ENCODE assay signal across 28 mouse cellular contexts in the genomic region with DNA sequence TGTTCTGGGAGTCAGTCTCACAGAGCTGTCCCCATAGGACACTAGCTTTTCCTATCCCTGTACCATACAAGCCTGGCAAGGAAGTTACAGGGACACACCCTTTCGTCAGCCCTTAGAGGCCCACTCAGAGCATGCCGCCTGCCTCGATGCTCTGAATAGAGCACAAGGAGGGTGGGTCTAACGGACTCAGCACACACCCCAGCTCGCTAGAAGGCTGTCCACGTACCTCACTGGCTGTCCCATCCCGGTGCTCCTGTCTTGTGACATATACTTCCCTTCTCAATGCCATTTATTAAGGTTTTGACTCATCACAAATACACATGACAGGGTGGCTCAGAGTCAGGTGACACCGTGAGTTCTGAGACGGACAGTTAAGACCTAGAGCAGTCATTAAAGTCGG. TPM values are rescaled to one million over a fixed set of nuclear protein-coding genes. Genes with fewer than 3 reads are reported as not detected.
"Had no signal": no experiment of that assay in that cellular context is flagged by ENCODE, and none has a peak within 500 bp of the region (broad histone marks: within the 10 kb centered on the region; RNA-seq: fewer than 3 reads in every experiment).

No protein-coding gene starts in this region.

- H3K4me1 ChIP-seq: lung, embryonic 15.5 days had no signal

- DNase-seq: liver, postnatal 0 days; lung, adult 2 months; lung, postnatal 14 days; lung, postnatal 36 days; midbrain, embryonic 14.5 days; retina, postnatal 1 day; right cerebral cortex, adult 18-20 months; right cerebral cortex, postnatal 25 days; right cerebral cortex, postnatal 4 days; spleen, adult 18-20 months; thymus, adult 18-20 months; thymus, postnatal 14 days; thymus, postnatal 36 days had no signal

- H3K9ac ChIP-seq: liver, postnatal 0 days; lung, embryonic 15.5 days; midbrain, embryonic 12.5 days; neural tube, embryonic 13.5 days; neural tube, embryonic 15.5 days had no signal

- H3K4me2 ChIP-seq: lung, embryonic 15.5 days; midbrain, embryonic 12.5 days; neural tube, embryonic 13.5 days; neural tube, embryonic 15.5 days had no signal

- ATAC-seq: liver, postnatal 0 days; lung, postnatal 0 days; midbrain, embryonic 16.5 days had no signal

- H3K9me3 ChIP-seq: lung, embryonic 15.5 days; midbrain, embryonic 10.5 days; midbrain, embryonic 12.5 days; neural tube, embryonic 13.5 days; neural tube, embryonic 15.5 days had no signal

- H3K27me3 ChIP-seq: lung, embryonic 15.5 days; neural tube, embryonic 13.5 days; neural tube, embryonic 15.5 days had no signal

- H3K4me3 ChIP-seq: lung, embryonic 15.5 days; midbrain, embryonic 10.5 days; midbrain, embryonic 12.5 days; myocyte; neural tube, embryonic 13.5 days; neural tube, embryonic 15.5 days had no signal

- H3K27ac ChIP-seq: lung, embryonic 15.5 days; midbrain, embryonic 10.5 days; midbrain, embryonic 12.5 days; neural tube, embryonic 13.5 days; neural tube, embryonic 15.5 days had no signal

RNA-seq across cellular contexts. Expression of a gene that starts 32.5 kb away (rescaled TPM):
- total RNA-seq: megakaryocyte, adult 5-6 weeks; megakaryocyte-erythroid progenitor cell, adult 5-6 weeks had no signal
- polyA plus RNA-seq: liver, postnatal 0 days; lung, adult 2 months; lung, embryonic 15.5 days; lung, postnatal 0 days; midbrain, embryonic 10.5 days; midbrain, embryonic 12.5 days; midbrain, embryonic 14.5 days; midbrain, embryonic 16.5 days; myocyte; neural tube, embryonic 11.5 days; neural tube, embryonic 13.5 days; neural tube, embryonic 15.5 days; small intestine, adult 2 months; stomach, embryonic 14.5 days; stomach, embryonic 16.5 days; thymus, postnatal 0 days had no signal

RNA-seq across cellular contexts. Expression of a gene that starts 33.1 kb away (rescaled TPM):
- total RNA-seq: megakaryocyte, adult 5-6 weeks; megakaryocyte-erythroid progenitor cell, adult 5-6 weeks had no signal
- polyA plus RNA-seq: liver, postnatal 0 days; lung, adult 2 months; lung, embryonic 15.5 days; lung, postnatal 0 days; midbrain, embryonic 10.5 days; midbrain, embryonic 12.5 days; midbrain, embryonic 14.5 days; midbrain, embryonic 16.5 days; myocyte; neural tube, embryonic 11.5 days; neural tube, embryonic 13.5 days; neural tube, embryonic 15.5 days; small intestine, adult 2 months; stomach, embryonic 14.5 days; stomach, embryonic 16.5 days; thymus, postnatal 0 days had no signal

RNA-seq across cellular contexts. Expression of a gene that starts 44.6 kb away (rescaled TPM):
- total RNA-seq: megakaryocyte, adult 5-6 weeks; megakaryocyte-erythroid progenitor cell, adult 5-6 weeks had no signal
- polyA plus RNA-seq: liver, postnatal 0 days; lung, adult 2 months; lung, embryonic 15.5 days; lung, postnatal 0 days; midbrain, embryonic 10.5 days; midbrain, embryonic 12.5 days; midbrain, embryonic 14.5 days; midbrain, embryonic 16.5 days; myocyte; neural tube, embryonic 11.5 days; neural tube, embryonic 13.5 days; neural tube, embryonic 15.5 days; small intestine, adult 2 months; stomach, embryonic 14.5 days; stomach, embryonic 16.5 days; thymus, postnatal 0 days had no signal
